Mouse (Mus musculus): Measurements from ENCODE around the gene Fgf18. TPM values are rescaled to one million over a fixed set of nuclear protein-coding genes. Genes with fewer than 3 reads are reported as not detected.

Gene Fgf18
- polyA plus RNA-seq, 1 experiment from 2014 or later: 11.0 TPM

- H3K4me1 ChIP-seq (ENCODE audit: control insufficient read depth, insufficient read depth, low read length): no peaks in the 10 kb centered on the region
- H3K27me3 ChIP-seq (ENCODE audit: control insufficient read depth, insufficient read depth, low read length): no peaks in the 10 kb centered on the region
- H3K27ac ChIP-seq (ENCODE audit: low read depth, low read length): no peak overlapping the region
- H3K36me3 ChIP-seq (ENCODE audit: control insufficient read depth, insufficient read depth, low read length): no peaks in the 10 kb centered on the region
- no peak overlapping the region for H3K4me3 ChIP-seq (ENCODE audit: low read depth, low read length)
- 50% methylated on average over 1 of the region's 1 CpGs for WGBS
- H3K9ac ChIP-seq (replicated peaks; ENCODE audit: low read depth, low read length): no peak overlapping the region
- H3K9me3 ChIP-seq (ENCODE audit: control insufficient read depth, low read length): no peaks in the 10 kb centered on the region
- ATAC-seq (ENCODE audit: low read depth): no peak
- no peak overlapping the region for H3K4me2 ChIP-seq (ENCODE audit: low read depth, low read length)
Measured at GRCm38 (mm10) chr11:33088181-33088580, 59.0 kb downstream of the Fgf18 start.

- H3K27me3 ChIP-seq (ENCODE audit: control insufficient read depth, insufficient read depth, low read length): no peaks in the 10 kb centered on the region
- no peak overlapping the region for H3K4me3 ChIP-seq (ENCODE audit: low read depth, low read length)
- no peak for ATAC-seq (ENCODE audit: low read depth)
- H3K36me3 ChIP-seq (ENCODE audit: control insufficient read depth, insufficient read depth, low read length): no peaks in the 10 kb centered on the region
- no peak overlapping the region for H3K4me2 ChIP-seq (ENCODE audit: low read depth, low read length)
- H3K27ac ChIP-seq (ENCODE audit: low read depth, low read length): no peak overlapping the region
- no peak overlapping the region for H3K9ac ChIP-seq (replicated peaks; ENCODE audit: low read depth, low read length)
- no peaks in the 10 kb centered on the region for H3K4me1 ChIP-seq (ENCODE audit: control insufficient read depth, insufficient read depth, low read length)
- WGBS: 35% methylated on average over 1 of the region's 1 CpGs
- no peaks in the 10 kb centered on the region for H3K9me3 ChIP-seq (ENCODE audit: control insufficient read depth, low read length)
Measured at GRCm38 (mm10) chr11:33086046-33086445, 61.2 kb downstream of the Fgf18 start.

GRCm38 (mm10) chr11:33085514-33085913 is 61.7 kb downstream of the Fgf18 start:
- no peak overlapping the region for H3K27ac ChIP-seq (ENCODE audit: low read depth, low read length)
- WGBS: 77% methylated on average over 4 of the region's 4 CpGs
- no peaks in the 10 kb centered on the region for H3K36me3 ChIP-seq (ENCODE audit: control insufficient read depth, insufficient read depth, low read length)
- no peaks in the 10 kb centered on the region for H3K9me3 ChIP-seq (ENCODE audit: control insufficient read depth, low read length)
- H3K4me3 ChIP-seq (ENCODE audit: low read depth, low read length): no peak overlapping the region
- no peak for ATAC-seq (ENCODE audit: low read depth)
- no peak overlapping the region for H3K4me2 ChIP-seq (ENCODE audit: low read depth, low read length)
- no peaks in the 10 kb centered on the region for H3K27me3 ChIP-seq (ENCODE audit: control insufficient read depth, insufficient read depth, low read length)
- H3K9ac ChIP-seq (replicated peaks; ENCODE audit: low read depth, low read length): no peak overlapping the region
- no peaks in the 10 kb centered on the region for H3K4me1 ChIP-seq (ENCODE audit: control insufficient read depth, insufficient read depth, low read length)

GRCm38 (mm10) chr11:33085054-33085453 is 62.1 kb downstream of the Fgf18 start:
- H3K4me3 ChIP-seq (ENCODE audit: low read depth, low read length): no peak overlapping the region
- H3K9ac ChIP-seq (replicated peaks; ENCODE audit: low read depth, low read length): no peak overlapping the region
- WGBS: 97% methylated on average over 3 of the region's 3 CpGs
- no peak overlapping the region for H3K4me2 ChIP-seq (ENCODE audit: low read depth, low read length)
- no peaks in the 10 kb centered on the region for H3K4me1 ChIP-seq (ENCODE audit: control insufficient read depth, insufficient read depth, low read length)
- ATAC-seq (ENCODE audit: low read depth): no peak
- no peaks in the 10 kb centered on the region for H3K36me3 ChIP-seq (ENCODE audit: control insufficient read depth, insufficient read depth, low read length)
- no peaks in the 10 kb centered on the region for H3K9me3 ChIP-seq (ENCODE audit: control insufficient read depth, low read length)
- no peaks in the 10 kb centered on the region for H3K27me3 ChIP-seq (ENCODE audit: control insufficient read depth, insufficient read depth, low read length)
- H3K27ac ChIP-seq (ENCODE audit: low read depth, low read length): no peak overlapping the region

GRCm38 (mm10) chr11:33084041-33084440 is 63.2 kb downstream of the Fgf18 start:
- Histone ChIP-seq H3K27ac (ENCODE audit: low read depth, low read length) (no peak overlapping the region), H3K9ac (replicated peaks; ENCODE audit: low read depth, low read length) (no peak overlapping the region), H3K4me2 (ENCODE audit: low read depth, low read length) (no peak overlapping the region), H3K27me3 (ENCODE audit: control insufficient read depth, insufficient read depth, low read length) (no peaks in the 10 kb centered on the region), H3K4me3 (ENCODE audit: low read depth, low read length) (no peak overlapping the region), H3K4me1 (ENCODE audit: control insufficient read depth, insufficient read depth, low read length) (no peaks in the 10 kb centered on the region), H3K36me3 (ENCODE audit: control insufficient read depth, insufficient read depth, low read length) (no peaks in the 10 kb centered on the region), H3K9me3 (ENCODE audit: control insufficient read depth, low read length) (no peaks in the 10 kb centered on the region)
- WGBS: 85% methylated on average over 2 of the region's 2 CpGs
- ATAC-seq (ENCODE audit: low read depth): no peak

GRCm38 (mm10) chr11:33081175-33081574 is 66.0 kb downstream of the Fgf18 start:
- no peaks in the 10 kb centered on the region for H3K9me3 ChIP-seq (ENCODE audit: control insufficient read depth, low read length)

GRCm38 (mm10) chr11:33080046-33080808 is 67.0 kb downstream of the Fgf18 start:
- no peak for ATAC-seq (ENCODE audit: low read depth)
- no peak overlapping the region for H3K4me3 ChIP-seq (ENCODE audit: low read depth, low read length)

More at GRCm38 (mm10) chr11:33081175-33081574, 66.0 kb downstream of the Fgf18 start:
- Histone ChIP-seq H3K36me3 (ENCODE audit: control insufficient read depth, insufficient read depth, low read length) (no peaks in the 10 kb centered on the region), H3K4me2 (ENCODE audit: low read depth, low read length) (no peak overlapping the region), H3K4me3 (ENCODE audit: low read depth, low read length) (no peak overlapping the region), H3K9ac (replicated peaks; ENCODE audit: low read depth, low read length) (no peak overlapping the region), H3K4me1 (ENCODE audit: control insufficient read depth, insufficient read depth, low read length) (no peaks in the 10 kb centered on the region), H3K27ac (ENCODE audit: low read depth, low read length) (no peak overlapping the region), H3K27me3 (ENCODE audit: control insufficient read depth, insufficient read depth, low read length) (no peaks in the 10 kb centered on the region)
- no peak for ATAC-seq (ENCODE audit: low read depth)
- 87% methylated on average over 3 of the region's 3 CpGs for WGBS

GRCm38 (mm10) chr11:33079424-33079823 is 67.8 kb downstream of the Fgf18 start:
- no peak overlapping the region for H3K4me2 ChIP-seq (ENCODE audit: low read depth, low read length)
- no peak for ATAC-seq (ENCODE audit: low read depth)
- H3K9me3 ChIP-seq (ENCODE audit: control insufficient read depth, low read length): no peaks in the 10 kb centered on the region
- no peak overlapping the region for H3K4me3 ChIP-seq (ENCODE audit: low read depth, low read length)
- H3K36me3 ChIP-seq (ENCODE audit: control insufficient read depth, insufficient read depth, low read length): no peaks in the 10 kb centered on the region
- H3K27me3 ChIP-seq (ENCODE audit: control insufficient read depth, insufficient read depth, low read length): no peaks in the 10 kb centered on the region
- no peak overlapping the region for H3K27ac ChIP-seq (ENCODE audit: low read depth, low read length)
- no peaks in the 10 kb centered on the region for H3K4me1 ChIP-seq (ENCODE audit: control insufficient read depth, insufficient read depth, low read length)
- H3K9ac ChIP-seq (replicated peaks; ENCODE audit: low read depth, low read length): no peak overlapping the region
- WGBS: 74% methylated on average over 6 of the region's 6 CpGs

More at GRCm38 (mm10) chr11:33080046-33080808, 67.0 kb downstream of the Fgf18 start:
- Histone ChIP-seq H3K9me3 (ENCODE audit: control insufficient read depth, low read length) (no peaks in the 10 kb centered on the region), H3K4me1 (ENCODE audit: control insufficient read depth, insufficient read depth, low read length) (no peaks in the 10 kb centered on the region), H3K36me3 (ENCODE audit: control insufficient read depth, insufficient read depth, low read length) (no peaks in the 10 kb centered on the region), H3K4me2 (ENCODE audit: low read depth, low read length) (no peak overlapping the region), H3K27me3 (ENCODE audit: control insufficient read depth, insufficient read depth, low read length) (no peaks in the 10 kb centered on the region), H3K27ac (ENCODE audit: low read depth, low read length) (no peak overlapping the region), H3K9ac (replicated peaks; ENCODE audit: low read depth, low read length) (no peak overlapping the region)
- WGBS: 71% methylated on average over 16 of the region's 16 CpGs

GRCm38 (mm10) chr11:33078036-33078435 is 69.2 kb downstream of the Fgf18 start:
- Histone ChIP-seq H3K27me3 (ENCODE audit: control insufficient read depth, insufficient read depth, low read length) (no peaks in the 10 kb centered on the region), H3K4me1 (ENCODE audit: control insufficient read depth, insufficient read depth, low read length) (no peaks in the 10 kb centered on the region), H3K9ac (replicated peaks; ENCODE audit: low read depth, low read length) (no peak overlapping the region), H3K4me3 (ENCODE audit: low read depth, low read length) (no peak overlapping the region), H3K9me3 (ENCODE audit: control insufficient read depth, low read length) (no peaks in the 10 kb centered on the region), H3K27ac (ENCODE audit: low read depth, low read length) (no peak overlapping the region), H3K36me3 (ENCODE audit: control insufficient read depth, insufficient read depth, low read length) (no peaks in the 10 kb centered on the region), H3K4me2 (ENCODE audit: low read depth, low read length) (no peak overlapping the region)
- ATAC-seq (ENCODE audit: low read depth): no peak
- WGBS: 42% methylated on average over 7 of the region's 7 CpGs

All from neural tube, embryonic 14.5 days (tissue).